Mouse (Mus musculus) heart, adult 2 months (tissue): ENCODE data around the gene Tor1a.
"Not testable (repeated sequence)": the region's sequence is repeated elsewhere in the genome, so short reads cannot be mapped to it uniquely, and the experiment has no call there.

ENCODE experiments used
- CTCF ChIP-seq: fragments of 200-600 bp; IDR thresholded peaks from 2 replicates; pipeline ENCODE4 v1.8.1; 2022; ENCODE audit warnings: antibody characterized with exemption, mild to moderate bottlenecking, moderate library complexity
- EP300 ChIP-seq: fragments of 200-500 bp; IDR thresholded peaks from 2 replicates; pipeline ENCODE4 v1.6.1; 2011; ENCODE audit warnings: low read depth, low read length, control low read depth; ENCODE audit not compliant: insufficient read depth

- TF ChIP-seq EP300, CTCF: not testable (repeated sequence)
Measured at GRCm38 (mm10) chr2:30915933-30916332, 51.8 kb downstream of the Tor1a start.
